Mouse (Mus musculus) kidney, embryonic 14.5 days (tissue): ENCODE measurements around the gene Gm11733. TPM values are rescaled to one million over a fixed set of nuclear protein-coding genes. Genes with fewer than 3 reads are reported as not detected.
A peak's percentile ranks its signal among the peaks of the same experiment; 100 is the strongest.

Source experiments
- ATAC-seq: fragments of 200-750 bp; cut with Nextera tagmentation; 2 replicates; pipeline ENCODE4 v1.8.0; 2017; ENCODE audit warnings: moderate number of reproducible peaks, mild to moderate bottlenecking, moderate TSS enrichment, moderate library complexity; ENCODE audit not compliant: low FRiP score, low TSS enrichment
- H3K27ac ChIP-seq: fragments of 300-500 bp; sonication (generic); 2 replicates; pipeline ENCODE4 v1.5.1; 2014; ENCODE audit warnings: low read depth, mild to moderate bottlenecking, low read length, moderate library complexity, mixed read lengths
- H3K27me3 ChIP-seq: fragments of 300-500 bp; sonication (generic); 2 replicates; pipeline ENCODE4 v1.6.1; 2014; ENCODE audit warnings: mild to moderate bottlenecking, low read length; ENCODE audit not compliant: control insufficient read depth, insufficient read depth
- H3K36me3 ChIP-seq: fragments of 300-500 bp; sonication (generic); 2 replicates; pipeline ENCODE4 v1.6.1; 2014; ENCODE audit warnings: low read length, mixed read lengths; ENCODE audit not compliant: control insufficient read depth, insufficient read depth
- H3K4me1 ChIP-seq: fragments of 300-500 bp; sonication (generic); 2 replicates; pipeline ENCODE4 v1.6.1; 2014; ENCODE audit warnings: low read length, mixed read lengths; ENCODE audit not compliant: control insufficient read depth, insufficient read depth
- H3K4me2 ChIP-seq: fragments of 300-500 bp; sonication (generic); replicated peaks from 2 replicates; pipeline ENCODE4 v1.6.1; 2014; ENCODE audit warnings: low read depth, mild to moderate bottlenecking, low read length
- H3K4me3 ChIP-seq: fragments of 300-500 bp; sonication (generic); 2 replicates; pipeline ENCODE4 v1.5.1; 2014; ENCODE audit warnings: mild to moderate bottlenecking, low read length
- H3K9ac ChIP-seq: fragments of 300-500 bp; sonication (generic); 2 replicates; pipeline ENCODE4 v1.6.1; 2014; ENCODE audit warnings: low read depth, mild to moderate bottlenecking, low read length, moderate library complexity
- H3K9me3 ChIP-seq: fragments of 300-500 bp; sonication (generic); 2 replicates; pipeline ENCODE4 v1.6.1; 2016; ENCODE audit warnings: low read length; ENCODE audit not compliant: control insufficient read depth
- WGBS: fragments of 180-500 bp; shearing (Covaris S2); extraction: QIAGEN DNeasy Blood & Tissue Kit; methylation state at CpG from one replicate; pipeline ENCODE4 v1.1.7; 2014; 5-methylcytosine and 5-hydroxymethylcytosine counted together
- polyA plus RNA-seq: library from polyadenylated mRNA; unstranded; fragments of >200 nt; fragmentation: Nextera tagmentation; extraction: Ambion mirVana; gene quantifications from 2 replicates; pipeline ENCODE4 v1.2.1, GENCODE M21; 2014

Gene Gm11733
- polyA plus RNA-seq, result 0.09 TPM in 1 of 2 replicates, not detected in the other

- Histone ChIP-seq H3K27ac (no peak within 1 kb of the TSS), H3K9ac (peak within 1 kb of the TSS; percentile 46; the same call in 1 of the 2 replicates), H3K4me2 (peak within 1 kb of the TSS; percentile 52), H3K27me3 (no peaks in the 10 kb centered on the region), H3K36me3 (no peaks in the 10 kb centered on the region), H3K9me3 (peaks cover 4% of the 10 kb centered on the region; the same call in 1 of the 2 replicates), H3K4me3 (peak within 1 kb of the TSS; percentile 24; the same call in 1 of the 2 replicates), H3K4me1 (peaks cover 23% of the 10 kb centered on the region)
- WGBS, result 24% methylated on average over 12 of the region's 12 CpGs
- ATAC-seq, result no peak
Measured at GRCm38 (mm10) chr11:117484198-117484597, at the start of gene Gm11733. TSS of gene Gm11733 (plus strand) at chr11:117484368.

- Histone ChIP-seq H3K27ac (no peak overlapping the region), H3K4me2 (no peak overlapping the region; the same call in 1 of the 2 replicates), H3K4me3 (no peak overlapping the region), H3K9ac (no peak overlapping the region; the same call in 1 of the 2 replicates), H3K36me3 (no peaks in the 10 kb centered on the region), H3K9me3 (peaks cover 3% of the 10 kb centered on the region; the same call in 1 of the 2 replicates), H3K4me1 (peaks cover 17% of the 10 kb centered on the region; the same call in 1 of the 2 replicates), H3K27me3 (peaks cover 4% of the 10 kb centered on the region; the same call in 1 of the 2 replicates)
- peak; percentile 85 for ATAC-seq
- 26% methylated on average over 22 of the region's 22 CpGs for WGBS
Measured at GRCm38 (mm10) chr11:117436401-117437109, 47.6 kb upstream of the Gm11733 start.

DNA sequence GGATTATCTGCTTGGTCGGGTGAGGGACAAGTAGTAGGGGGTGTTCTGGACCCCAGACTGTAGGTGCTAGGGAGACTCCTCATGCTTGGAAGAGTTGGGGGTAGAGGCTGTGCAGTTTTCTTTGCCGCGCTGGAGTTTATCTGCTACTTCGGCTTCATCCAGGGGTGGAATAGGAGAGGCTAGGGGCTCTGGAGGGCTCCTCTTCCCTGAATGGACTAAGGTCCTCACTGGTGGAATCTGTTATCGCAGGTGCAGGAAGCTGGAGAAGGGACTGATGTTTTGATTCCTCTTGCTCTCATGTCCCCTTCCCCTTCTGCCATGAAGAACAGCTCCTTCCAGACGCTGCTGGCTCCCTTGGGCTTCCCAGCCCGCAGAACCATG lies 47.1 kb upstream of the Gm11733 start:
- Histone ChIP-seq H3K4me2 (no peak overlapping the region; the same call in 1 of the 2 replicates), H3K27me3 (peaks cover 4% of the 10 kb centered on the region; the same call in 1 of the 2 replicates), H3K36me3 (no peaks in the 10 kb centered on the region), H3K9ac (no peak overlapping the region), H3K4me1 (peaks cover 17% of the 10 kb centered on the region; the same call in 1 of the 2 replicates), H3K27ac (no peak overlapping the region), H3K9me3 (peaks cover 3% of the 10 kb centered on the region; the same call in 1 of the 2 replicates), H3K4me3 (no peak overlapping the region)
- ATAC-seq, result no peak
- WGBS, result 34% methylated on average over 7 of the region's 7 CpGs

DNA sequence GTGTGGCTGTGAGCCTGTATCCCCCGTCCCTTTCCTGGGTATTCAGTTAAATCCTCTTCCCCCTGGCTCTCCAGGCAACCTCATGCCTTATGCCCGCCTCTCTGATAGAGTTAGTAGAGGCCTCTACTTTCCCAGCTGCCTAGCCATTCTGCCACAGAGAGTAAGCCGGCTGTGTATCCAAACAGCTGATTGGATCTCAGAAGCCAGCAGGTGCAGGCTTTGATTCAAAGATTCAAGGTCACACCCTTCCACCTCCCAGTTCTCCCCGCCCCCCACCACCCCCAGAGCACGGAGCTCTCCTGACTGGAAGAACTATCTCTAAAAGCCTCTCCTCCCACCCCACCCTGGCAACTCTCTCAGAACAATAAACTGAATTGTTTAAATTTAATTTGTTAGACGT lies 45.8 kb upstream of the Gm11733 start:
- Histone ChIP-seq H3K36me3 (no peaks in the 10 kb centered on the region), H3K27me3 (peaks cover 4% of the 10 kb centered on the region; the same call in 1 of the 2 replicates), H3K9me3 (no peaks in the 10 kb centered on the region), H3K9ac (no peak overlapping the region), H3K4me3 (no peak overlapping the region), H3K27ac (no peak overlapping the region), H3K4me1 (peaks cover 17% of the 10 kb centered on the region; the same call in 1 of the 2 replicates), H3K4me2 (no peak overlapping the region)
- no peak for ATAC-seq
- 42% methylated on average over 6 of the region's 6 CpGs for WGBS

DNA sequence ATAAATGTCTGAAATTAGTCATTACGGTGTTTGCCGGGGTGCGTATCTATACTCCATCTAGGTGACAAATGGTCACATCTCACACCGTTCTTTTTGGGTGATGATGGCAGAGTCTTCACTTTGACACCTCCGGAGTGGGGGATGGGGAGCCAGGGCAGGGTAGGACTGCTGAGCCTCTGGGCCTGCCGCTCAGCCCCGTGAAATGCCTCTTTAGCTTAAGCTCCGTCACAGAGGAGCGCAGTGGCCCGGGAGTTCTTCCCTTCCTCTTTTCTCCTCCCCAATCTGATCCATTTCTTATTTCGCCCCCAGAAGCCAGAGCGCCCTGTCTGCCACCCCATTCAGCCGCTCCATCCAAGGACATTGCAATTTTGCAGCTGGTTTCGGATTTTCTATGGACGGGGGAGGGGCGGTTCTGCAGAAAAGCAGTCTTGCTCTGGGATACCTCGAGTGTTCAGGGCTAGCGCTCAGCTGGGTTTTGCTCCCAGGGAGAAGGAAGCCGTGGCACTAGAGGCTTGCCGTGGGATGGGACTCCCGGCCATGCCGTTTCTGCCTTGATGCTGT lies 43.2 kb upstream of the Gm11733 start:
- no peak overlapping the region for H3K27ac ChIP-seq
- H3K9me3 ChIP-seq, result no peaks in the 10 kb centered on the region
- WGBS, result 14% methylated on average over 22 of the region's 22 CpGs
- H3K9ac ChIP-seq, result no peak overlapping the region
- H3K4me1 ChIP-seq, result peaks cover 17% of the 10 kb centered on the region; the same call in 1 of the 2 replicates
- H3K36me3 ChIP-seq, result no peaks in the 10 kb centered on the region
- peak overlapping the region; percentile 26 for H3K4me2 ChIP-seq
- H3K4me3 ChIP-seq, result no peak overlapping the region; the same call in 1 of the 2 replicates
- H3K27me3 ChIP-seq, result peaks cover 4% of the 10 kb centered on the region; the same call in 1 of the 2 replicates
- ATAC-seq, result no peak

GRCm38 (mm10) chr11:117444090-117444489 lies 40.1 kb upstream of the Gm11733 start:
- no peaks in the 10 kb centered on the region; the same call in 1 of the 2 replicates for H3K27me3 ChIP-seq

GRCm38 (mm10) chr11:117445707-117446106 lies 38.5 kb upstream of the Gm11733 start:
- 23% methylated on average over 6 of the region's 6 CpGs for WGBS
- H3K4me3 ChIP-seq, result no peak overlapping the region
- 0 out of 2 replicates have a peak, but pooled peaks have one; percentile 26 for ATAC-seq

More at GRCm38 (mm10) chr11:117444090-117444489, 40.1 kb upstream of the Gm11733 start:
- Histone ChIP-seq H3K4me1 (peaks cover 5% of the 10 kb centered on the region; the same call in 1 of the 2 replicates), H3K27ac (no peak overlapping the region), H3K4me2 (no peak overlapping the region), H3K36me3 (no peaks in the 10 kb centered on the region), H3K9me3 (no peaks in the 10 kb centered on the region), H3K4me3 (no peak overlapping the region), H3K9ac (no peak overlapping the region)
- ATAC-seq, result no peak
- 72% methylated on average over 2 of the region's 2 CpGs for WGBS

GRCm38 (mm10) chr11:117454086-117454485 lies 30.1 kb upstream of the Gm11733 start:
- no peak for ATAC-seq
- Histone ChIP-seq H3K9me3 (no peaks in the 10 kb centered on the region), H3K4me2 (no peak overlapping the region), H3K4me1 (no peaks in the 10 kb centered on the region; the same call in 1 of the 2 replicates), H3K27me3 (peaks cover 9% of the 10 kb centered on the region; the same call in 1 of the 2 replicates), H3K9ac (no peak overlapping the region), H3K36me3 (no peaks in the 10 kb centered on the region), H3K4me3 (no peak overlapping the region), H3K27ac (no peak overlapping the region)
- 12% methylated on average over 10 of the region's 10 CpGs for WGBS

More at GRCm38 (mm10) chr11:117445707-117446106, 38.5 kb upstream of the Gm11733 start:
- no peak overlapping the region for H3K27ac ChIP-seq
- no peak overlapping the region for H3K4me2 ChIP-seq
- no peaks in the 10 kb centered on the region for H3K9me3 ChIP-seq
- no peaks in the 10 kb centered on the region for H3K36me3 ChIP-seq
- peaks cover 5% of the 10 kb centered on the region; the same call in 1 of the 2 replicates for H3K4me1 ChIP-seq
- H3K27me3 ChIP-seq, result 0 out of 2 replicates have a peak, but pooled peaks cover 2% of the 10 kb centered on the region
- H3K9ac ChIP-seq, result no peak overlapping the region
